Mouse (Mus musculus): Measurements from ENCODE around the gene Npy4r. TPM values are rescaled to one million over a fixed set of nuclear protein-coding genes. Genes with fewer than 3 reads are reported as not detected.

Gene Npy4r
- polyA plus RNA-seq, 1 experiment from 2014 or later, result not detected

- peak; percentile 83 for DNase-seq (ENCODE audit: low spot score)
- peak; percentile 79 for ATAC-seq
- no peaks in the 10 kb centered on the region for H3K9me3 ChIP-seq (ENCODE audit: low read length)
- no peak overlapping the region for H3K27ac ChIP-seq (ENCODE audit: low read length)
- H3K27me3 ChIP-seq (replicated peaks; ENCODE audit: insufficient read depth, low read length), result no peaks in the 10 kb centered on the region
- WGBS, result 37% methylated on average over 9 of the region's 9 CpGs
- no peak overlapping the region for H3K4me3 ChIP-seq (ENCODE audit: low read depth, low read length)
- no peak overlapping the region for H3K4me2 ChIP-seq (replicated peaks; ENCODE audit: low read depth, low read length)
- no peaks in the 10 kb centered on the region for H3K36me3 ChIP-seq (ENCODE audit: insufficient read depth, low read length)
- no peaks in the 10 kb centered on the region; the same call in 1 of the 2 replicates for H3K4me1 ChIP-seq (ENCODE audit: insufficient read depth, low read depth, low read length)
- H3K9ac ChIP-seq (replicated peaks; ENCODE audit: low read depth), result no peak overlapping the region
- TF ChIP-seq CTCF (IDR thresholded peaks at IDR 0.05), result peak; percentile 86
- TF ChIP-seq EP300 (IDR thresholded peaks at IDR 0.05), result no peak
Measured at GRCm38 (mm10) chr14:34154601-34155337, 2.5 kb upstream of the Npy4r start.

GRCm38 (mm10) chr14:34142915-34143314, 9.4 kb downstream of the Npy4r start:
- Histone ChIP-seq H3K9ac (replicated peaks; ENCODE audit: low read depth) (no peak overlapping the region), H3K27me3 (replicated peaks; ENCODE audit: insufficient read depth, low read length) (no peaks in the 10 kb centered on the region), H3K4me1 (ENCODE audit: insufficient read depth, low read depth, low read length) (no peaks in the 10 kb centered on the region), H3K4me3 (ENCODE audit: low read depth, low read length) (no peak overlapping the region), H3K27ac (ENCODE audit: low read length) (no peak overlapping the region), H3K36me3 (ENCODE audit: insufficient read depth, low read length) (no peaks in the 10 kb centered on the region), H3K9me3 (ENCODE audit: low read length) (no peaks in the 10 kb centered on the region), H3K4me2 (replicated peaks; ENCODE audit: low read depth, low read length) (no peak overlapping the region)
- 90% methylated on average over 10 of the region's 10 CpGs for WGBS
- no peak for DNase-seq (ENCODE audit: low spot score)
- ATAC-seq, result no peak
- TF ChIP-seq EP300 (IDR thresholded peaks at IDR 0.05) (no peak), CTCF (IDR thresholded peaks at IDR 0.05) (no peak)

GRCm38 (mm10) chr14:34142316-34142715, 10.0 kb downstream of the Npy4r start:
- DNase-seq (ENCODE audit: low spot score), result no peak
- H3K9ac ChIP-seq (replicated peaks; ENCODE audit: low read depth), result no peak overlapping the region
- H3K9me3 ChIP-seq (ENCODE audit: low read length), result no peaks in the 10 kb centered on the region
- no peak overlapping the region for H3K4me2 ChIP-seq (replicated peaks; ENCODE audit: low read depth, low read length)
- WGBS, result 71% methylated on average over 1 of the region's 1 CpGs
- H3K27ac ChIP-seq (ENCODE audit: low read length), result no peak overlapping the region
- no peak for ATAC-seq
- H3K36me3 ChIP-seq (ENCODE audit: insufficient read depth, low read length), result no peaks in the 10 kb centered on the region
- no peak for TF ChIP-seq EP300 (IDR thresholded peaks at IDR 0.05)
- TF ChIP-seq CTCF (IDR thresholded peaks at IDR 0.05), result no peak
- H3K4me3 ChIP-seq (ENCODE audit: low read depth, low read length), result no peak overlapping the region
- H3K27me3 ChIP-seq (replicated peaks; ENCODE audit: insufficient read depth, low read length), result no peaks in the 10 kb centered on the region
- H3K4me1 ChIP-seq (ENCODE audit: insufficient read depth, low read depth, low read length), result no peaks in the 10 kb centered on the region

GRCm38 (mm10) chr14:34139671-34140664, 12.3 kb downstream of the Npy4r start:
- H3K9me3 ChIP-seq (ENCODE audit: low read length), result no peaks in the 10 kb centered on the region
- no peak overlapping the region for H3K27ac ChIP-seq (ENCODE audit: low read length)
- DNase-seq (ENCODE audit: low spot score) (no peak), ATAC-seq (no peak)
- no peaks in the 10 kb centered on the region for H3K4me1 ChIP-seq (ENCODE audit: insufficient read depth, low read depth, low read length)
- WGBS, result 76% methylated on average over 15 of the region's 15 CpGs
- no peak overlapping the region for H3K4me3 ChIP-seq (ENCODE audit: low read depth, low read length)
- no peak overlapping the region for H3K9ac ChIP-seq (replicated peaks; ENCODE audit: low read depth)
- no peak overlapping the region for H3K4me2 ChIP-seq (replicated peaks; ENCODE audit: low read depth, low read length)
- no peaks in the 10 kb centered on the region for H3K36me3 ChIP-seq (ENCODE audit: insufficient read depth, low read length)
- H3K27me3 ChIP-seq (replicated peaks; ENCODE audit: insufficient read depth, low read length), result no peaks in the 10 kb centered on the region
- TF ChIP-seq CTCF (IDR thresholded peaks at IDR 0.05), result no peak
- TF ChIP-seq EP300 (IDR thresholded peaks at IDR 0.05), result no peak

GRCm38 (mm10) chr14:34135391-34135790, 16.9 kb downstream of the Npy4r start:
- H3K9me3 ChIP-seq (ENCODE audit: low read length), result no peaks in the 10 kb centered on the region
- H3K4me3 ChIP-seq (ENCODE audit: low read depth, low read length), result no peak overlapping the region
- H3K4me2 ChIP-seq (replicated peaks; ENCODE audit: low read depth, low read length), result no peak overlapping the region
- no peaks in the 10 kb centered on the region for H3K27me3 ChIP-seq (replicated peaks; ENCODE audit: insufficient read depth, low read length)
- no peaks in the 10 kb centered on the region for H3K36me3 ChIP-seq (ENCODE audit: insufficient read depth, low read length)
- H3K27ac ChIP-seq (ENCODE audit: low read length), result no peak overlapping the region
- no peak for ATAC-seq
- no peak for DNase-seq (ENCODE audit: low spot score)
- no peaks in the 10 kb centered on the region for H3K4me1 ChIP-seq (ENCODE audit: insufficient read depth, low read depth, low read length)
- no peak overlapping the region for H3K9ac ChIP-seq (replicated peaks; ENCODE audit: low read depth)
- TF ChIP-seq EP300 (IDR thresholded peaks at IDR 0.05) (no peak), CTCF (IDR thresholded peaks at IDR 0.05) (no peak)

- Histone ChIP-seq H3K27ac (ENCODE audit: low read length) (no peak overlapping the region), H3K27me3 (replicated peaks; ENCODE audit: insufficient read depth, low read length) (no peaks in the 10 kb centered on the region), H3K9ac (replicated peaks; ENCODE audit: low read depth) (no peak overlapping the region), H3K4me3 (ENCODE audit: low read depth, low read length) (no peak overlapping the region), H3K9me3 (ENCODE audit: low read length) (no peaks in the 10 kb centered on the region), H3K36me3 (ENCODE audit: insufficient read depth, low read length) (no peaks in the 10 kb centered on the region), H3K4me1 (ENCODE audit: insufficient read depth, low read depth, low read length) (no peaks in the 10 kb centered on the region), H3K4me2 (replicated peaks; ENCODE audit: low read depth, low read length) (no peak overlapping the region)
- ATAC-seq, result no peak
- no peak for DNase-seq (ENCODE audit: low spot score)
- WGBS, result 64% methylated on average over 6 of the region's 6 CpGs
- TF ChIP-seq CTCF (IDR thresholded peaks at IDR 0.05) (no peak), EP300 (IDR thresholded peaks at IDR 0.05) (no peak)
Measured at GRCm38 (mm10) chr14:34131216-34131615, 21.1 kb downstream of the Npy4r start.
